Mouse (Mus musculus): ENCODE data around the gene BC004004. TPM values are rescaled to one million over a fixed set of nuclear protein-coding genes. Genes with fewer than 3 reads are reported as not detected.

Gene BC004004
- polyA plus RNA-seq, 1 experiment from 2014 or later, result 85.6 TPM

DNA sequence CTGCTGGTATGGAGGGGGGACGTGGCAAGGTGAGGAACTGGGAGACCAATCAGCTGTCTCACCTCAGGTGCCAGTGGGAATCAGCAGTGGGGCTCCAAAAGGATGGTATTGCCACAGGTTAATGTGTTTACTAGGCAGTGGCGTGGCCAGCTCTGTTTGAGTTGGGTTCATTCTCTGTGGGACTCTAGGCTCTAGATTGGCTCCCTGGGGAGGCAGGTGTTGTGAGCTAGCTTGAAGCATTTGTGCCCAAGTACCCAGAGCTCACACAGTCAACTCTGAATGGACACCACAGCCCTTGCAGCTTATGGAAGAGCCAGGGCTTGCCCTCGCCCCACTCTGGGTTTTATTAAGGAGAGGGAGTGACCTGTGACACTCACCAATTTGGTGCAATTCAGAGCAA, 35.3 kb downstream of the BC004004 start:
- peak overlapping the region; percentile 70; the same call in 1 of the 2 replicates for H3K27ac ChIP-seq (ENCODE audit: low read length)
- H3K4me3 ChIP-seq (ENCODE audit: low read length), result no peak overlapping the region
- H3K9ac ChIP-seq (replicated peaks; ENCODE audit: low read length), result no peak overlapping the region
- H3K36me3 ChIP-seq (ENCODE audit: insufficient read depth, low read length), result peaks cover 15% of the 10 kb centered on the region
- peaks cover 55% of the 10 kb centered on the region for H3K4me1 ChIP-seq (ENCODE audit: insufficient read depth, low read length)
- WGBS, result 77% methylated on average over 3 of the region's 3 CpGs
- no peak for ATAC-seq (ENCODE audit: low FRiP score, low TSS enrichment)
- no peak overlapping the region for H3K4me2 ChIP-seq (replicated peaks; ENCODE audit: low read depth, low read length)
- no peaks in the 10 kb centered on the region for H3K9me3 ChIP-seq (ENCODE audit: low read length)
- no peaks in the 10 kb centered on the region for H3K27me3 ChIP-seq (ENCODE audit: insufficient read depth, low read length)

DNA sequence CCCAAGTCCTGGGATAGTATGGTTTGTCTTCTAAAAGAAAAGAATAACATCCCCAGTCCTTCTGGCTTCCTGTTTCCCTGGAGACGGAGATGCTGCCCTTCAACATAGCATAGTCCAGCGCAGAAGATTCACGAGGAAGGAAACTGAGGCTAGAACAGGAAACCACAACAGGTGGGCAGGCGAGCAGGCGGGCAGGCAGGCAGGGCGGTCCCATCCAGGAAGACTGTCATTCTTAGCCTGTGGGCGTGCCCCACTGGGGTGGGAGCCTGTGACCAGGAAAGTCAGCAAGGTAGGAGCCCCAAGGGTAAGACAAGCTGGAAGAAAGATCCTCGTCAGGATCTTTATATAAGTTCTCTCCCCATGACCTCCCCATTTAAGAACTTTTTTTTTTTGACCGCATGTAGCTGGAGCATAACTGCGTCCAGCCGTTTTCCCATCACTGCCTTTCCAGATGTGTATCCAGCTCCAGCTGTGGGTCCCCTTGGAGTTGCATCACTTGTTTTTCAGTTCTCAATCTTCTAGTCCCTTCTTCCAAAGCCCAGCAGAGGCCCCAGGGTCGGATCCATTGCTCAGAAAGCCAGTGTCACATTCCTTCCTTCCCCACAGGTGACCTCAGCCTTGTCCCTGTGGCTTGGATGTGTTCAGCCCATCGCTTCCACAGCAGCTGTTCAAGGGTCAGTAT, 35.9 kb downstream of the BC004004 start:
- Histone ChIP-seq H3K9me3 (ENCODE audit: low read length) (no peaks in the 10 kb centered on the region), H3K36me3 (ENCODE audit: insufficient read depth, low read length) (peaks cover 15% of the 10 kb centered on the region), H3K9ac (replicated peaks; ENCODE audit: low read length) (no peak overlapping the region), H3K4me2 (replicated peaks; ENCODE audit: low read depth, low read length) (no peak overlapping the region), H3K27ac (ENCODE audit: low read length) (no peak overlapping the region), H3K4me1 (ENCODE audit: insufficient read depth, low read length) (peaks cover 52% of the 10 kb centered on the region), H3K4me3 (ENCODE audit: low read length) (no peak overlapping the region), H3K27me3 (ENCODE audit: insufficient read depth, low read length) (no peaks in the 10 kb centered on the region)
- 44% methylated on average over 13 of the region's 13 CpGs for WGBS
- no peak for ATAC-seq (ENCODE audit: low FRiP score, low TSS enrichment)

DNA sequence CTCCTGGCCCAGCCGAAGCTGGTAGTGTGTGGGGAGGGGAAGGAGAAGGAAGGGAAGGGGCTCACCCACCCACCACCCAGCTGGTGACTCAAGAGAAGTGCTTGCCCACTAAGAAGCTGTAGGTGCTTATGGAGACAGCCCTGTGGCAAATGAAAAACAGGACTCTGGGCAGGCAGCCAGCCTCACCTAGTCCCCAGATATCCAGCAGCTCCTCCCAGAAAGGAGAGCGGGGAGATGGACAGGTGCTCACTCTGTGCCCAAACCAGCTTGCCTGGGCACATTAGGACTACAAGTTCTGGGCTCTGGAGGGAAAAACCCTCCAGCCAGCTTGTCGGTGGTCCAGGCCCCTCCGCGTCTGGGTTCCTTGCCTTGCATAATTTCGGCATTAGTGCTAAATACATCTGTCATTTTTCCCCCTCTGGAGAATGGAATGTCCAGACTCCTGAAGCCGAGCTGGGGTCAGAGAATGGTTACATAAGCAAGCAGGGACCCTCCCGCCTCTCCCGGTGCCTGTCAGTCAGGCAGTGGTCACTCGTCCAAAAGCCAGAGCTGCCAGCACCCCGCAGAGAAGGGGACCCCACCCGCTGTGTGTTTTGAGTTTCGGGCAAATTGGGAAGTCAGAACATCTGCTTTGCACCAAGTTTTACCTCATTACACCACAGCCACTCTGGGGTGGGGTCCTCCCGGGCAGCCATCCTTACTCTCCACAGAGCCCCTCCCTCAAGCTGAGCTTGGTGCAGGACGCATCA, 36.6 kb downstream of the BC004004 start:
- no peak for ATAC-seq (ENCODE audit: low FRiP score, low TSS enrichment)
- H3K27ac ChIP-seq (ENCODE audit: low read length), result 0 out of 2 replicates have a peak overlapping the region, but pooled peaks have one; percentile 28
- peaks cover 10% of the 10 kb centered on the region for H3K36me3 ChIP-seq (ENCODE audit: insufficient read depth, low read length)
- 0 out of 2 replicates have a peak overlapping the region, but pooled peaks have one; percentile 14 for H3K4me2 ChIP-seq (replicated peaks; ENCODE audit: low read depth, low read length)
- 23% methylated on average over 15 of the region's 15 CpGs for WGBS
- H3K9me3 ChIP-seq (ENCODE audit: low read length), result no peaks in the 10 kb centered on the region
- peaks cover 45% of the 10 kb centered on the region for H3K4me1 ChIP-seq (ENCODE audit: insufficient read depth, low read length)
- no peaks in the 10 kb centered on the region for H3K27me3 ChIP-seq (ENCODE audit: insufficient read depth, low read length)
- H3K4me3 ChIP-seq (ENCODE audit: low read length), result no peak overlapping the region
- H3K9ac ChIP-seq (replicated peaks; ENCODE audit: low read length), result no peak overlapping the region

DNA sequence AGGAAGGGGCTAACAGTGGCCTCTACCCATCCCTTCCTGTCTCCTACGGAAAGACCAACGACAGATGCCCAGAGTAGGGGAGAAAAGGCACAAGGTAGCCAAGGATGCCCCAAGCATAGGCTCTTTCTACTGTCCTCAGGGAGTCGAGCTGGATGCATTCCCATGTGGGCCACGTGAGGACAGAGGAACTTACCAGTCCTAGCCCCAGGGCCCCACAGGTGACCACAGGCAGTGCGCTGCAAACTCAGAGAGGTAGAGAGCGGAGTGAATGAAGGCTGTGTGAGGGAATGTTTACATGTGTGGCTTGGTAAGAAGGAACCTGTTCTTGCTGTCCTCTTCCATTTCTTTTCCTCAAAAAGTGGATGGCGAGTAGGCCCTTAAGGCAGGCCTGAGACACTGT, 37.3 kb downstream of the BC004004 start:
- H3K4me2 ChIP-seq (replicated peaks; ENCODE audit: low read depth, low read length), result no peak overlapping the region
- H3K9ac ChIP-seq (replicated peaks; ENCODE audit: low read length), result no peak overlapping the region; the same call in 1 of the 2 replicates
- ATAC-seq (ENCODE audit: low FRiP score, low TSS enrichment), result no peak
- no peaks in the 10 kb centered on the region for H3K27me3 ChIP-seq (ENCODE audit: insufficient read depth, low read length)
- H3K4me3 ChIP-seq (ENCODE audit: low read length), result no peak overlapping the region
- H3K4me1 ChIP-seq (ENCODE audit: insufficient read depth, low read length), result peaks cover 45% of the 10 kb centered on the region
- H3K36me3 ChIP-seq (ENCODE audit: insufficient read depth, low read length), result peaks cover 5% of the 10 kb centered on the region; the same call in 1 of the 2 replicates
- H3K27ac ChIP-seq (ENCODE audit: low read length), result 0 out of 2 replicates have a peak overlapping the region, but pooled peaks have one; percentile 28
- 63% methylated on average over 7 of the region's 7 CpGs for WGBS
- no peaks in the 10 kb centered on the region for H3K9me3 ChIP-seq (ENCODE audit: low read length)

DNA sequence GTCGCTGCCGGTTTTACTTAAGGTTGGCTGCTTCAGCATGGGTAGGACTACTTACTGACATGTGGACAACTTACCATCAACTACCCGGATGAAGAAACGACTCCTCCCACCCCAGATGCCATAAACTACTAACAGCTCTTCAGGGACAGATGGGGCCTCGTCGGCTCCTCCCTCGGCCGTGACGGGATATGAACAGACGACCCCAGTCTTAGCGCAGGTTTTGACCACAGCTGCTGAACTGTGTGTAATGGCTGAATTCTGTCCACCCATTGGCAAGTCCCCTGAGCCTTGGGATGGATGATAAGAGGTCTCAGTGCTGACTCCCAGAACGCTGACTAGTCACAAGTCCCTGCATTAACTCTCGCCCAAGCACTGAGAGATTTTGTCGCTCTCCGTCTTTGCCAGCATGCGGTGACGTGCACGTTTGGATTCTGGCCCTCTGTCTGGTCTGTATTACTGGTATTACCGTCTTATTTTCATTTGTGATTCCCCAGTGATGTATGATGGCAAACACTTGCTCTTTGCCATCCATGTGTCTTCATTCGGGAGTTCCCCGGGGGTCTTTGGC, 41.6 kb downstream of the BC004004 start:
- H3K4me2 ChIP-seq (replicated peaks; ENCODE audit: low read depth, low read length), result no peak overlapping the region
- no peak overlapping the region for H3K4me3 ChIP-seq (ENCODE audit: low read length)
- no peak for ATAC-seq (ENCODE audit: low FRiP score, low TSS enrichment)
- WGBS, result 61% methylated on average over 21 of the region's 21 CpGs
- peaks cover 6% of the 10 kb centered on the region; the same call in 1 of the 2 replicates for H3K9me3 ChIP-seq (ENCODE audit: low read length)
- H3K36me3 ChIP-seq (ENCODE audit: insufficient read depth, low read length), result no peaks in the 10 kb centered on the region; the same call in 1 of the 2 replicates
- H3K4me1 ChIP-seq (ENCODE audit: insufficient read depth, low read length), result peaks cover 11% of the 10 kb centered on the region
- no peak overlapping the region for H3K9ac ChIP-seq (replicated peaks; ENCODE audit: low read length)
- no peak overlapping the region for H3K27ac ChIP-seq (ENCODE audit: low read length)
- no peaks in the 10 kb centered on the region for H3K27me3 ChIP-seq (ENCODE audit: insufficient read depth, low read length)

DNA sequence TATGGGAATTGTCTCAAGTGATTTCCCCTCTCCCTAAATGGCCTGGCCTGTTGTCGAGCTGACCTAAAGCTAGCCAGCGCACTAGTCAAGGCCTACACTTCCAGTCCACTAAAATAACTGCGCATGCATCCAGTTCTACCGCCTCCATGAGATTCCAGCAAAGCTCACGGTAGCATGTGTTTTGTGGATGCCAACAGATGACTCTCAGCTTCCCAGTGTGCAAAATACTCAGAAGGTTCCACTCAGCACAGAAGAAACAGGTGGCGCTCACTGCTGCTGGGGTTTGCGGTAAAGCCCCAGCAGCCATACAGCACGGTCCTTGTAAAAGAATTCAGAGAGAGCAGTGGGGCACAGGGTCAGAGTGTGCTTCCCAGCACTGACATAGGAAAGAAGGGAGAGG, 43.0 kb downstream of the BC004004 start:
- H3K9ac ChIP-seq (replicated peaks; ENCODE audit: low read length), result no peak overlapping the region
- no peak overlapping the region for H3K4me3 ChIP-seq (ENCODE audit: low read length)
- peaks cover 6% of the 10 kb centered on the region; the same call in 1 of the 2 replicates for H3K9me3 ChIP-seq (ENCODE audit: low read length)
- no peaks in the 10 kb centered on the region for H3K27me3 ChIP-seq (ENCODE audit: insufficient read depth, low read length)
- no peak for ATAC-seq (ENCODE audit: low FRiP score, low TSS enrichment)
- H3K4me1 ChIP-seq (ENCODE audit: insufficient read depth, low read length), result peaks cover 9% of the 10 kb centered on the region
- no peak overlapping the region for H3K27ac ChIP-seq (ENCODE audit: low read length)
- no peaks in the 10 kb centered on the region; the same call in 1 of the 2 replicates for H3K36me3 ChIP-seq (ENCODE audit: insufficient read depth, low read length)
- H3K4me2 ChIP-seq (replicated peaks; ENCODE audit: low read depth, low read length), result no peak overlapping the region
- 91% methylated on average over 8 of the region's 8 CpGs for WGBS

DNA sequence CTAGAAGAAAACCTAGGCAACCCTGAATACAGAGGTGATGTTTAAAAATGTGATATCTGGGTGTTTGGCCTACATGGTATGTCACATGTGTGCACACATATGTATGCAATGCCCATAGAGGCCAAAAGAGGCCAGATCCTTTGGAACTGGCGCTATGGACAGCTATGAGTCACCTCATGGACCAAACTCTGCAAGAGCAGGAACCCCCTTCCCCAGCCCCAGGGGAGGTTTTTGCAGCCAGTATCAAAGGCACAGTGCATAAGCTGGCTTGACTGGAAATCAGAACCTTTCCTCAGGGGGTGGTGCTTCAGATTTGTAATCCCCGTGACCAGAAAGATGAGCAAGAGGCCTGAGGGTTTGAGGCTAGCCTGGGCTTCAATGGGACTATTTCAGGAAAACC, 43.5 kb downstream of the BC004004 start:
- no peaks in the 10 kb centered on the region for H3K27me3 ChIP-seq (ENCODE audit: insufficient read depth, low read length)
- peaks cover 6% of the 10 kb centered on the region; the same call in 1 of the 2 replicates for H3K9me3 ChIP-seq (ENCODE audit: low read length)
- ATAC-seq (ENCODE audit: low FRiP score, low TSS enrichment), result no peak
- no peaks in the 10 kb centered on the region; the same call in 1 of the 2 replicates for H3K36me3 ChIP-seq (ENCODE audit: insufficient read depth, low read length)
- 95% methylated on average over 2 of the region's 2 CpGs for WGBS
- peaks cover 9% of the 10 kb centered on the region for H3K4me1 ChIP-seq (ENCODE audit: insufficient read depth, low read length)
- H3K4me2 ChIP-seq (replicated peaks; ENCODE audit: low read depth, low read length), result no peak overlapping the region
- H3K9ac ChIP-seq (replicated peaks; ENCODE audit: low read length), result no peak overlapping the region
- no peak overlapping the region for H3K4me3 ChIP-seq (ENCODE audit: low read length)
- no peak overlapping the region for H3K27ac ChIP-seq (ENCODE audit: low read length)

DNA sequence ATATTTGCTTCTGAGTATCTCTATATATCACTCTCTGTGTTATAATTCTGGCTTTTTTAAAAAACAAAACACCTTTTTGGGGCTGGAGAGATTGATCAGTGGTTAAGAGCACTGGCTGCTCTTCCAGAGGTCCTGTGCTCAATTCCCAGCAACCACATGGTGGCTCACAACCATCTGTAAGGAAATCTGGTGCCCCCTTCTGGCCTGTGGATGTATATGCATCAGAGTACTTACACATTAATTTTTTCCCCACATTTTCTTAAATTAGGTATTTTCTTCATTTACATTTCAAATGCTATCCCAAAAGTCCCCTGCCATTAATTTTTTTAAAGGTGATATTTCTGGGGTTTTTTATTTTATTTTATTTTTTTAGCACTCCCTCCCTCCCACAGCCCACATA, 44.7 kb downstream of the BC004004 start:
- H3K4me1 ChIP-seq (ENCODE audit: insufficient read depth, low read length), result peaks cover 9% of the 10 kb centered on the region
- no peak overlapping the region for H3K27ac ChIP-seq (ENCODE audit: low read length)
- no peaks in the 10 kb centered on the region for H3K27me3 ChIP-seq (ENCODE audit: insufficient read depth, low read length)
- H3K4me2 ChIP-seq (replicated peaks; ENCODE audit: low read depth, low read length), result no peak overlapping the region
- H3K9ac ChIP-seq (replicated peaks; ENCODE audit: low read length), result no peak overlapping the region
- H3K9me3 ChIP-seq (ENCODE audit: low read length), result peaks cover 6% of the 10 kb centered on the region; the same call in 1 of the 2 replicates
- no peak for ATAC-seq (ENCODE audit: low FRiP score, low TSS enrichment)
- H3K4me3 ChIP-seq (ENCODE audit: low read length), result no peak overlapping the region
- H3K36me3 ChIP-seq (ENCODE audit: insufficient read depth, low read length), result no peaks in the 10 kb centered on the region; the same call in 1 of the 2 replicates

DNA sequence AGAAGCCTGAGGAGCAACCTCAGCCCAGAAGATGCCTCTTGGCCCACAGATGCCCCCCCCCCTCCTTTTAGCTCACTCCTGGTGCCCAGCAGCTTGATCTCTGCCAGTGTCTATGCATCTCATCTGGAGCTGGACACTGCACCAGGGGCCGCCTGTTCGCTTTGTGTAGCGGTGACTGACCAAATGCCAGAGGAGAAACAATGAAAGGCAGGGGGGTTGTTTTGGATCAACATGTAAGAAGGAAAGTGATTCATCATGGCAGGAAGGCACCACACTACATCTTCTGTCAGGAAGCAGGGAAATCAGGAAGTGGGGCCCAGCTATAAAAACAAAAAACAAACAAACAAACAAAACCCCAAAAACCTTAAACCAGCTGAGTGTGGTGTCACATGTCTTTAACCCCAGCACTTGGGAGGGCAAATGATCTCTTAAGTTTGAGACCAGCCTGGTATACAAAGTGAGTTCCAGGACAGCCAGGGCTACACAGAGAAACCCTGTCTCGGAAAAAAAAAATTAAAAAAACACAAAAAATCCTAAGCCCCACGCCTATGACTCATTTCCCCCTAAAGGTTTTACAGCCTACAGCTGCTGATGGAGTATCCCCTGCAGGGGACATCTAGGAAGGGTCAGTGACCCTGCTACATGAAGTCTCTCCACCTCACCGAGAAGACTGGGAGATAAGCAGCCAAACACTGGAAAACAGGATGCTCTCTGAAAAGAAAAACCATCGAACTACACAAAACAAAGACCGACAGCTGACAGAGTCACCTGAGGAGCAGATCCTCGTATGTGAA, 47.3 kb downstream of the BC004004 start:
- H3K9ac ChIP-seq (replicated peaks; ENCODE audit: low read length), result peak overlapping the region; percentile 19; the same call in 1 of the 2 replicates
- H3K4me3 ChIP-seq (ENCODE audit: low read length), result no peak overlapping the region
- ATAC-seq (ENCODE audit: low FRiP score, low TSS enrichment), result no peak
- no peaks in the 10 kb centered on the region for H3K27me3 ChIP-seq (ENCODE audit: insufficient read depth, low read length)
- H3K27ac ChIP-seq (ENCODE audit: low read length), result peak overlapping the region; percentile 82
- no peak overlapping the region for H3K4me2 ChIP-seq (replicated peaks; ENCODE audit: low read depth, low read length)
- WGBS, result 34% methylated on average over 9 of the region's 9 CpGs
- peaks cover 9% of the 10 kb centered on the region for H3K4me1 ChIP-seq (ENCODE audit: insufficient read depth, low read length)
- H3K36me3 ChIP-seq (ENCODE audit: insufficient read depth, low read length), result no peaks in the 10 kb centered on the region; the same call in 1 of the 2 replicates
- H3K9me3 ChIP-seq (ENCODE audit: low read length), result peaks cover 6% of the 10 kb centered on the region; the same call in 1 of the 2 replicates
